Mouse (Mus musculus): ENCODE results near the gene Fam110a. TPM values are rescaled to one million over a fixed set of nuclear protein-coding genes. Genes with fewer than 3 reads are reported as not detected.
A peak's percentile ranks its signal among the peaks of the same experiment; 100 is the strongest.

The Fam110a gene
- polyA plus RNA-seq, 1 experiment, result 9.0 TPM

DNA sequence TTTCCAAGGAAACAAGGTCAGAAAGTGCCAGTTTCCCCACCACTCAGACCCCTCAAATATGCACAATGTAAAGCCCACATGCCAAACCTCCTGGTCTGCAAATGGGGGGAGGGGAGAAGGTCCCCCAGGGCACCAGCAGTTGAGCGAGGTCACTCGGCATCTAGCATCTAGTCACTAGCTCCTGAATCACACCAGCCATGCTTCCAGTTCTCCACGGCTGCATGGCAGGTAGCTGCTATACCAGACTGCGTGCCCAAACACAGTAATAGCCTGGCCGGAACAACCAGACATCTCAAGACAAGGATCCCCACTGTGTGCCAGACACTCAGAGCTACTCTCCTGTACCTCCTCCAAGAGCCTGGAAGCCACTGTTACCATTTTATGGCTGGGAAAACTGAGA, 8.3 kb downstream of the Fam110a start:
- Histone ChIP-seq H3K4me1 (ENCODE audit: control insufficient read depth, insufficient read depth, insufficient read length) (peaks cover 23% of the 10 kb centered on the region), H3K4me3 (ENCODE audit: extremely low read depth, insufficient read depth, insufficient read length) (no peak overlapping the region), H3K27me3 (ENCODE audit: control insufficient read depth, insufficient read depth, low read length) (no peaks in the 10 kb centered on the region), H3K36me3 (ENCODE audit: control insufficient read depth, insufficient read depth, low read length) (peaks cover 5% of the 10 kb centered on the region; the same call in 1 of the 2 replicates), H3K27ac (ENCODE audit: insufficient read depth, low read length) (no peak overlapping the region)
- no peak for DNase-seq (ENCODE audit: low read depth in 1 of 2, low spot score in 2 of 2)
- 87% methylated on average over 5 of the region's 5 CpGs for WGBS
- TF ChIP-seq POLR2A (IDR thresholded peaks at IDR 0.05; ENCODE audit: low read depth, low read length) (no peak), CTCF (IDR thresholded peaks at IDR 0.05; ENCODE audit: extremely low read depth, insufficient read depth, insufficient read length, insufficient replicate concordance) (no peak)

DNA sequence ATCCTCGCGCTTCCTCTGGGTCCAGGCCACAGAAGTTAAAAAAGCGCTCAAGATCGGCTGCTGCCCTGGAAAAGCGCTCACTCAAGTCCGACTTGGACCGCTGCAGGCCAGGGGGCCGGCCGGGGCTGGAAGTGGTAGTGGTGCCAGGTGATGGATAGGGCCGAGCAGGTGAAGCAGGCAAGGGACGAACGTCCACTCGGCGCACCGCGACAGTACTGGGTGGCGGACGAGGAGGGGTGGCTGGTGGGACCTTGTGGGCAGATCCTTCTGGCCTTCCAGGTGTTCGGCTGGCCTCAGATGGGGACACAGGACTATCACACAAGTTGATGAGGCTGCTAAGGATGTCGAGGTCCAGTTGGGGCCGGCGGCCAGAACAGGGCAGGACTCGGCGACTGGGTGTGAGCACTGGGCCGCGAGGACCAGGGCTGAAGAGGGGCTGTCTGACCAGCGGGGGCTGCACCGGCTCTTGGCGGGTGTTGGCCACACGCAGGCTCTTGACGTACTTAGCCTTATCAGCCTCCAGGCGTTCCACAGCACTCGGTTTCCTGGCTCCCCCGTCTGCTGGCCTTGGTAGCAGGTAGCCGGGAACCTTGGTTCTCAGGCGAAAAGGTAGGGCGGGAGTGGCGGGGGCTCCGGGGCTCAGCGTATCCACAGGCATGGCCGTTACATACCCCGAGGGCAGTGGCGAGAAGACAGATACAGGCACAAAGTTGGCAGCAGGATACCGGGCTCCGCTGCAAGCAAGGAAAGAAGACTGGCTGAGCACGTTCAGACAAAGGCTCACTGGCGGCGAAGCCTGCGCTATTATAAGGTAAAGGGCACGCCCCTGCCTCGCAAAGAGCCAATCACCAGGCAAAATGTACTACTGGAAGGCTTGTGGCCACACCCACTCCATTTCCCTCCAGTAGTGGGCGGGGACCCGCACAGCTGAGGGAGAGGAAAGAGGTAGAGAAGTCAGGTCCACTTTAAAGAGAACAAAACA, 9.5 kb downstream of the Fam110a start:
- 66% methylated on average over 53 of the region's 53 CpGs for WGBS
- H3K4me3 ChIP-seq (ENCODE audit: extremely low read depth, insufficient read depth, insufficient read length), result peak overlapping the region; percentile 10; the same call in 1 of the 2 replicates

DNA sequence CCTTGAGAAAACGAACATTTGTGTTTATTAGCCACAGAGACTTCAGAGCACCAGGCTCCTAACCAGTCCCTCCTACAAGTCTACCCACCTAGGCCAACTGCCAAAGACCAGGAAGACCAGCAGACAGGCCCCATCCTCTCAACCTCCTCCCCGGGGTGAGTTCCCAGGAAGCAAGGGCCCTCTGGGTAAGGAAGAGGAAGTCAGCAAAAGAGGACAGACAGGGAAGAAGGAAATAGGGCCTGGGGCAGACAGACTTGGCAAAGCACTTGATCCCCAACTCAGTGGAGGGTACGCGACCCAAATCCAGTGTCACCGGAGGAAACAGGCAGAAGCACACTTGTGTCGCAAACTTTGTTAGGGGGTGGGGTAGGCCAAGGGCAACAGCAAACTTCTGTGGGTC, 10.6 kb downstream of the Fam110a start:
- no peak for DNase-seq (ENCODE audit: low read depth in 1 of 2, low spot score in 2 of 2)
- peaks cover 5% of the 10 kb centered on the region; the same call in 1 of the 2 replicates for H3K36me3 ChIP-seq (ENCODE audit: control insufficient read depth, insufficient read depth, low read length)
- 81% methylated on average over 6 of the region's 6 CpGs for WGBS
- TF ChIP-seq CTCF (IDR thresholded peaks at IDR 0.05; ENCODE audit: extremely low read depth, insufficient read depth, insufficient read length, insufficient replicate concordance) (no peak), POLR2A (IDR thresholded peaks at IDR 0.05; ENCODE audit: low read depth, low read length) (no peak)
- no peaks in the 10 kb centered on the region for H3K27me3 ChIP-seq (ENCODE audit: control insufficient read depth, insufficient read depth, low read length)
- H3K27ac ChIP-seq (ENCODE audit: insufficient read depth, low read length), result no peak overlapping the region
- no peak overlapping the region for H3K4me3 ChIP-seq (ENCODE audit: extremely low read depth, insufficient read depth, insufficient read length)
- H3K4me1 ChIP-seq (ENCODE audit: control insufficient read depth, insufficient read depth, insufficient read length), result peaks cover 23% of the 10 kb centered on the region

More for the DNA sequence above, 9.5 kb downstream of the Fam110a start:
- Histone ChIP-seq H3K27me3 (ENCODE audit: control insufficient read depth, insufficient read depth, low read length) (no peaks in the 10 kb centered on the region), H3K36me3 (ENCODE audit: control insufficient read depth, insufficient read depth, low read length) (peaks cover 5% of the 10 kb centered on the region; the same call in 1 of the 2 replicates), H3K4me1 (ENCODE audit: control insufficient read depth, insufficient read depth, insufficient read length) (peaks cover 23% of the 10 kb centered on the region), H3K27ac (ENCODE audit: insufficient read depth, low read length) (no peak overlapping the region)
- DNase-seq (ENCODE audit: low read depth in 1 of 2, low spot score in 2 of 2), result peak; percentile 64 to 71
- TF ChIP-seq CTCF (IDR thresholded peaks at IDR 0.05; ENCODE audit: extremely low read depth, insufficient read depth, insufficient read length, insufficient replicate concordance) (no peak), POLR2A (IDR thresholded peaks at IDR 0.05; ENCODE audit: low read depth, low read length) (peak; percentile 17; the same call in 1 of the 2 replicates)

DNA sequence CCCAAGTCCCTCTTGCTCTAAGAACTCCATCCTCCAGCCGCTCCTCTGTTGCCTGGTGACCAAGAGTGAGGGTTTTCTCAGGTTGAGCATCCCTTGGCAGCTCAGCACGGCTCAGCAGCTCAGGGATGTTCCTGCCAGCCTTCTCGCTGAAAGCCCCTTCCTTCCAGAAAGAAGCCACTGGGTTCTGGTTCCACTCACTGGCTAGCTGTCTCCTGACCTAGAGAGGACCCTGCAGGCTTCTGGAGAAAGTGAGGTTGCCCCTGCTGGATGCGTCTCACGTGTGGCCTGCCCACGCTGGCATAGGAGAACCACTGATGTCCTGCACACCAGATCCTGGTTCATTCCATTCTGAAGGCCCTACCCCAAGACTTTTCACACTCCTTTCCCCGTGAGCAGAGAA, 11.0 kb downstream of the Fam110a start:
- peaks cover 5% of the 10 kb centered on the region; the same call in 1 of the 2 replicates for H3K36me3 ChIP-seq (ENCODE audit: control insufficient read depth, insufficient read depth, low read length)
- H3K27me3 ChIP-seq (ENCODE audit: control insufficient read depth, insufficient read depth, low read length), result no peaks in the 10 kb centered on the region
- no peak overlapping the region for H3K27ac ChIP-seq (ENCODE audit: insufficient read depth, low read length)
- DNase-seq (ENCODE audit: low read depth in 1 of 2, low spot score in 2 of 2), result no peak
- TF ChIP-seq CTCF (IDR thresholded peaks at IDR 0.05; ENCODE audit: extremely low read depth, insufficient read depth, insufficient read length, insufficient replicate concordance), result no peak
- TF ChIP-seq POLR2A (IDR thresholded peaks at IDR 0.05; ENCODE audit: low read depth, low read length), result no peak
- H3K4me1 ChIP-seq (ENCODE audit: control insufficient read depth, insufficient read depth, insufficient read length), result peaks cover 21% of the 10 kb centered on the region
- 87% methylated on average over 7 of the region's 7 CpGs for WGBS
- no peak overlapping the region for H3K4me3 ChIP-seq (ENCODE audit: extremely low read depth, insufficient read depth, insufficient read length)

DNA sequence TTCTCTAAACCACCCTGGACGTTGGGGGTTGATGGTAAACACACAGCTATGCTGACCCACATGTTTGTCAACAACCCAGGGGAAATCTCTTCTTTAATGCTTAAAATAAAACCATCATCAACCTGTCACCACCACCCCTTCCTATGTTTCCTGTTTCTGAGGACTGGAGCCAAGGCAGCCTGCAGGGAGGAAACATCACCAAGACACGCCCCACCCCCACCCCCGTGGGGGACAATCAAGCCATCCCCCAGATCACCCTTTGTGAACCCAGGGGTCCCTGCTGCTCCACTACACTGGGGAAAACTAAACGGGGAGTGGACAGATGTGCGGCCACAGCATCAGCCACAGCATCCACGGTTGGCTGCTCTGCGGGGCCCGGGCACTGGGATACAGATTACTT, 11.6 kb downstream of the Fam110a start:
- no peak overlapping the region for H3K4me3 ChIP-seq (ENCODE audit: extremely low read depth, insufficient read depth, insufficient read length)
- no peaks in the 10 kb centered on the region for H3K27me3 ChIP-seq (ENCODE audit: control insufficient read depth, insufficient read depth, low read length)
- H3K36me3 ChIP-seq (ENCODE audit: control insufficient read depth, insufficient read depth, low read length), result peaks cover 5% of the 10 kb centered on the region; the same call in 1 of the 2 replicates
- peaks cover 17% of the 10 kb centered on the region for H3K4me1 ChIP-seq (ENCODE audit: control insufficient read depth, insufficient read depth, insufficient read length)
- DNase-seq (ENCODE audit: low read depth in 1 of 2, low spot score in 2 of 2), result no peak
- TF ChIP-seq POLR2A (IDR thresholded peaks at IDR 0.05; ENCODE audit: low read depth, low read length), result no peak
- TF ChIP-seq CTCF (IDR thresholded peaks at IDR 0.05; ENCODE audit: extremely low read depth, insufficient read depth, insufficient read length, insufficient replicate concordance), result no peak
- H3K27ac ChIP-seq (ENCODE audit: insufficient read depth, low read length), result no peak overlapping the region
- WGBS, result 50% methylated on average over 8 of the region's 8 CpGs

DNA sequence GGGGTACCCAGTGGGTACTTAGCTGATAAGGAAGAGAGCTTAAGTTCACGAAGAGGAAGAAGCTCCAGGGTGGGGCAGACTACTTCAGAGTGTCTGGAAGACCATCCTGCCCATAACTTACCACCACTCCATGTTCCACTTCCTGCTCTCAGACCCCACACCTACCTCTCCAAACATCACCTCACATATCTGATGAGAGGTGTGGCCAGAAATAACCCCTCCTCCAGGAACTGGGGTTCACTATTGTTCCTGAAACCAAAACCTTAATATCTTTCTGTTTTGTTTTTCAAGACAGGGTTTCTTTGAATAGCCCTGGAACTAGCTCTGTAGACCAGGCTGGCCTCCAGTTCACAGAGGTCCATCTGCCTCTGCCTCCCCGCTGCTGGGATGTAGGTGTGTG, 12.2 kb downstream of the Fam110a start:
- no peak for TF ChIP-seq POLR2A (IDR thresholded peaks at IDR 0.05; ENCODE audit: low read depth, low read length)
- TF ChIP-seq CTCF (IDR thresholded peaks at IDR 0.05; ENCODE audit: extremely low read depth, insufficient read depth, insufficient read length, insufficient replicate concordance), result no peak
- Histone ChIP-seq H3K27ac (ENCODE audit: insufficient read depth, low read length) (no peak overlapping the region), H3K27me3 (ENCODE audit: control insufficient read depth, insufficient read depth, low read length) (no peaks in the 10 kb centered on the region), H3K36me3 (ENCODE audit: control insufficient read depth, insufficient read depth, low read length) (peaks cover 5% of the 10 kb centered on the region; the same call in 1 of the 2 replicates), H3K4me1 (ENCODE audit: control insufficient read depth, insufficient read depth, insufficient read length) (peaks cover 17% of the 10 kb centered on the region), H3K4me3 (ENCODE audit: extremely low read depth, insufficient read depth, insufficient read length) (no peak overlapping the region)
- no peak for DNase-seq (ENCODE audit: low read depth in 1 of 2, low spot score in 2 of 2)
- WGBS, result 62% methylated on average over 2 of the region's 2 CpGs
